Mouse (Mus musculus) erythroblast, adult 5-6 weeks (primary cell): ENCODE measurements around the gene Sh3rf3. TPM values are rescaled to one million over a fixed set of nuclear protein-coding genes. Genes with fewer than 3 reads are reported as not detected.

ENCODE experiments used
- ATAC-seq: replicated peaks from 2 replicates; pipeline ENCODE4 v1.8.0; 2016; ENCODE audit warnings: moderate number of reproducible peaks, mild to moderate bottlenecking, moderate TSS enrichment, inconsistent platforms; ENCODE audit not compliant: poor library complexity, low FRiP score, severe bottlenecking
- total RNA-seq, 2 experiments: library from RNA; stranded (forward) in 1 of 2; stranded (reverse) in 1 of 2; fragments of 150-400 nt in 1 of 2; fragments of 200-764, 138-1000 nt in 1 of 2; gene quantifications; 2 replicates each; pipeline versions ENCODE4 v1.2.3 to v1.2.4; 2015 to 2017; ENCODE audit warnings: low replicate concordance in 2 of 2

Gene Sh3rf3
- total RNA-seq, 2 experiments from 2014 or later: not detected

- ATAC-seq: no peak
These were observed 93.9 kb downstream of the Sh3rf3 start for GRCm38 (mm10) chr10:58907001-58907443.

GRCm38 (mm10) chr10:58908451-58908850 lies 95.3 kb downstream of the Sh3rf3 start:
- no peak for ATAC-seq

GRCm38 (mm10) chr10:58915301-58916245 lies 102.4 kb downstream of the Sh3rf3 start:
- no peak for ATAC-seq

GRCm38 (mm10) chr10:58921643-58922188 lies 108.6 kb downstream of the Sh3rf3 start:
- ATAC-seq: no peak

- no peak for ATAC-seq
These were observed 109.2 kb downstream of the Sh3rf3 start for GRCm38 (mm10) chr10:58922216-58922829.

DNA sequence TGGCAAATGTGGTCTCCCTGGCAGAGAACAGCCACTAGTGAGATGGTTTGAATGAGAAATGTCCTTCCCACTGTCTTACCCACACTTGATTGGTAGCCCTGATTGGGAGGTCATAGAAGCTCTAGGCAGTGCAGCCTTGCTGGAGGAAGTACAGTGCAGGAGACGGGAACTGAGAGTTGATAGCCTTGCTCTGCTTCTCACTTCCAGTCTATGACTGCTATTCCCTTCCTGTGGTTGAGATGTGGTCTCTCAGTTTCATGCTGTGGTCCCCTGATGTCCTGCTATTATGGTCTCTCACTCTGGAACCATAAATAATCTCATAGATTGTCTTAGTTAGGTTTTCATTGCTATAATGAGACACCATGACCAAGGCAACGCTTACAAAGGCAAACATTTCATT lies 109.8 kb downstream of the Sh3rf3 start:
- ATAC-seq: no peak

DNA sequence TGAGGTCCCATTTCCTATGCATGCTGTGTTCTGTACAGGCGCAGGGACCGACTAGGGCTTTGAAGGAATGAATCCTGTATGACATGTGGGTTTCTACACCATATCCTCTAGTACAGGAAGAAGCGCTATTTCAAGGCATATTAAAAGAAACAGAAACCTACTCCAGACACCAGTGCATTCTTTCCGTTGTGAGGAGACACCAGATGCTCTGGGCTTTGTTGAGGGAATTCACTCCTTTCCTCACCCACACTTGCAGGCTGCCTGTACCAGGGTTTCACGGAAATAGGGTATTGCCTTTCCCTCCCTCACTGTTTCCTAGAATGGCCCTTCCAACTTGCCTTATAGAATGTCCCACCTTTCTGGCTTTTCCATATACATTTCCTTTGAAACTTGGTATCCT lies 113.4 kb downstream of the Sh3rf3 start:
- ATAC-seq: no peak

DNA sequence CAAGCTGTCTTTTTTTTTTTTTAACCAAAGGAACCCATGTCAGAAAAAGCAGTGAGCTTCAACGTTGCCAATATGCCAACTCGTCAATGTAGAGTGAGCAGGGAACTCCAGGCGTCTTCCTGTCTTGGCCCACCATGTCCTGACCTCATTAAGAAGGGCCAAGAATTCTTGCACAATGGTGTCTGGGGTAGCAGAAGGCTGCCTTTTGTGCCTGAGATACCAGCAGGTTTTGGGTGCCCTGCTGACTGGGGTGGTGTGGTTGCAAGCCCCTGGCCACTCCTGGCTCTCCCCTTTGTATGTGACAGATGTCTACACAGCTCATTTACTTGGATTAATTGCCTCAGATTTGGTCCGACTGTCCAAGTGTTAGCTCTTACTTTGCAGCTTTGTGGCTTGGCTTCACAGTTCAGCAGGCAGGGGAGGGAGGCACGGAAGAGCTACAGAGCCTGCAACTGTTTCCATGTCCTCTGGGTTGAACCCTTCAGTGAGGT lies 115.8 kb downstream of the Sh3rf3 start:
- no peak for ATAC-seq

DNA sequence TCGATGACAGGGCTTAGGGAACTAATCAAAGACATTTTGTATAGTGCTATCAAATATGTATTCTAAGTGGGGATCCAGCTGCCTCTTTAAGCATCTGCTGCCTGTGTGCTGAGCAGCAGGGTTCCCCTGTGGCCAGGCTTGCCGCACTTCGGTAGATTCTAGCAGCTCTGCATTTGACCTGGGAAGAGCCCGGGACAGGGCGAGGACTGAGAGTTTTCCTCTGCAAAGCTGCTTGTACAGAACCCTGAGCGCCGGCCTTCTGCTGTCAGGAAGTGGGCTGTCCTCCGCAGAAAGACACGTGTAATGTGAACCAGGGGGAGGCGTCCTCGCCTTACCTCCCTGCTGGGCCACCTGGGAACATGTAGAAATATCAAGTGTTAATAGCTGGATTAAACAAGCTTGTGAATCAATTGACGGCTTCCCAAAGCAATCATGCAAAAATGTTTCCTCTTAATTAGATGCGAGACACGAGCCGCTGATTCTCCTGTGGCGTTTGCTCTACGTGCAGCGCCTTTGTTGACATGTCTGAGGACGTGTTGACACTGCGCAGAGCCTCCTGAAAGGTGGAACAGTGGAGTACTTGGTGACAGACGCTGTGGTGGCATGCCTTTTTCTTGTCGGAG lies 119.1 kb downstream of the Sh3rf3 start:
- no peak for ATAC-seq

DNA sequence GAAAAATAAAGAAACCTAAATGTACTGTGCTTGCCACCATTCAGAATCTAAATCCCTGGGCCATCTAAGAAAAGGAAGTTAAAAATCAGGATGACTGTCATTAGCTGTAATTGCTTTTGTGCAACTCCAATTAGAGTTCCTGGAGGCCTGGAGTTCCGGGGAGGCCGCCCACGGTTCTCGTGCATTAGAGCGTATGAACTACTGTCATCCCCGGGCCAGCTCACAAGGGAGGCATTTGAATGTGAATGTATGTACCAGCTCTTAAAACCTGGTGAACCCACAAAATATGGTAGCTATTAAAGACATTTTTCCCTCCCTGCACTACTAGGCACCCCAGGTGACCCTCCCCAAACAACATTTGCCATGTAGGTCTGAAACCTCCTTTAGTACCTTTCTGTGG lies 122.4 kb downstream of the Sh3rf3 start:
- ATAC-seq: no peak

GRCm38 (mm10) chr10:58936441-58936860 lies 123.3 kb downstream of the Sh3rf3 start:
- no peak for ATAC-seq

- no peak for ATAC-seq
These were observed 124.4 kb downstream of the Sh3rf3 start for GRCm38 (mm10) chr10:58937521-58937920.

- ATAC-seq: no peak
These were observed 129.7 kb downstream of the Sh3rf3 start for GRCm38 (mm10) chr10:58942819-58943218.

GRCm38 (mm10) chr10:58943661-58944400 lies 130.7 kb downstream of the Sh3rf3 start:
- ATAC-seq: no peak

DNA sequence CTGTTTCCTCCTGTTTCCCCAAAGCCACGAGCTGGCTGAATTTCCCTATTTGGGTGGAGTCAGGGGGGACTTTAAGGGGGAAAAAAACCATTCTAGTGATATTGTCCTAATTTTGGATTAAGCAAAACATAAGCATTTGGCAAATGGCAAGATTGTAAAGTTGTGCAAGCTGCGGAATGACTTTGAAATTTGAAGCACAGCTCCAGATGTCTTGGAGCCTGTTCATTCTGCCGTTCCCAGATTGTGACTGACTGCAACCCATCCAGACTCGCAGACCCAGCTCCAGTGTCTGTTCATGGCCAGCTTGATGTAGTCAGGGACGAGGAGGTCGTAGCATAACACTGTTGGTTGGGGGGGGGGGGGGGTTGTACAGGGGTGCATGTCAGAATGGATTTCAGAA lies 131.8 kb downstream of the Sh3rf3 start:
- no peak for ATAC-seq

DNA sequence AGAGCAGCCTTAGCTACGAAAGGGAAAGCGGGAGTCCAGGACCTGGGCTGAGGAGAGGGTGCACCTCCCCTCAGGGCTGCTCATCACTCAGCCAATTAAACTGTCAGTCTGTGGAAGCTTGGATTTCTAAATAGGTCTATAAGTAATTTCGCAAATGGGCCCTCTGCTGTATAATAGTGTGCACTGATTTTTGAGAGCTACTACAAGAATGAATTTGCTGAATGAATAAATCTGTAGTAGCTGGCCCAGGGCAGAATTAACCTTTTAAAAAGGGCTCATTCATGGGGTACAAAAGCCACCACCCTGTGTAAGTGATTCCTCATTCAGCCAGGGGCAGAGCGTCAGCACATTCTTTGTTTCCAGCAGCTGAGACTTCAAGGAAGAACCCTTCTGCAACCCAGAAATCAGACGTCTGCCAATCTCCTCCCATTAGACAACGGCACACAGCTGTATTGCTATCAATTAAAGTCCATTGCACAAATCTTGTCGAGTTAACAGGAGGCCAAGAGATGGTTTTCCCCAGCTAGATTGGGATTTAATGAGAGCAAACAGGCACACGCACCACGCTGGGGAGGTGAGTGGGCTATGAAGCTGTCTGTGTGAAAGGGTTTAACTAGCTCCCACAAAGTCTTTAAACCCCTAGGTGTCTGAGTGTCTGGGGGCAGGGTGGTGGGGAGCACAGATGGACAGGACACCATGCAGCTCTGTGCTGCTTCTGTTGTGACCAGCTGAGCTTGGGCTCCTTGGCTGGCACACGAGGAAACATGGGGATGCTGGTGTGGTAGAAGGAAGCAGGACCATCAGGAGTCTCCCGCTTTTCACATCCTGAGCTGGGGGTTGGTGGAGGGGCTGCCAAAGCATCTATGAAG lies 136.8 kb downstream of the Sh3rf3 start:
- ATAC-seq: no peak

DNA sequence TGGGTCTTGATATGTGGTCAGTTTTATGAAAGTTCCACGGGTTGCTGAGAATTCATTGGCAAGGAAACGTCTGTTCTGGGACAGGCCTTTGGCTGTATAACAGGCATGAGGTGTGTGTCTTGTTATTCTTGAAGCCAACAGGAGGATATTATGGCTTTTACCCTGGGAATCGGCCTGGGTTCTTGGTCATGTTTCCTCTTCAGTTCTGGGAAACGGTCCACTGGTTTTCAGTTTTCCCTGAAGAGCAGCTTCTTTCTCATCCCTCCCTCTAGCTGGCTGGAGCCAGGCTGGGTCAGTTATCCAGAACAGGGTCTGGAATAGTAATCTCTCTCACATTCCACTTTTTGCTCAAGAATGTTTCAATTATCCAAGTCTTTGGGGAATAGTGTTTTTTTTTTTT lies 147.0 kb downstream of the Sh3rf3 start:
- ATAC-seq: no peak

- no peak for ATAC-seq
These were observed 155.1 kb downstream of the Sh3rf3 start for GRCm38 (mm10) chr10:58968236-58968635.

DNA sequence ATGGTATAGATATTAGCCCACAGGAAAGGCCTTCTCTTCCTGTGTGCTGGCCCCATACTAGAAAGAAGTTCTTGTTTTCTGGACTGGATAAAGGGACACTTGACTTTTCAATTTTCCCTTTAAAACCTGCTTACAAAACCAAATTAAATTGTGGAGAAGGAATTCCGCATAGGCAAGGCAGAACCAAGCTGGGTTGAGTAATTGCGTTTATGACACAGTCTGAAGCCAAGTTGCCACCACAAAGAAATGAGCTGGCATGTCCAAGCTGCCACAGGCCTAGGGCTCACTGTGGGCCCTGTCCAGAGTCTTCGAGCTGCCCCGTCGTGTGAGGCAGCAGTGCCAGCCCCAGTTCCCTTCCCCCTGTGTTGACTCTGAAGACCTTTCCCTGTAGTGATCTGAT lies 156.2 kb downstream of the Sh3rf3 start:
- no peak for ATAC-seq
